Mouse (Mus musculus) large intestine, adult 2 months (tissue): ENCODE measurements around the gene Tln2. TPM values are rescaled to one million over a fixed set of nuclear protein-coding genes. Genes with fewer than 3 reads are reported as not detected.
A peak's percentile ranks its signal among the peaks of the same experiment; 100 is the strongest.
"Not testable (repeated sequence)": the region's sequence is repeated elsewhere in the genome, so short reads cannot be mapped to it uniquely, and the experiment has no call there.

Experiments
- DNase-seq: peaks from one replicate; pipeline ENCODE4 v3.0.0-alpha.2; 2012; ENCODE audit warnings: low read depth, low spot score
- WGBS: fragments of 180-500 bp; shearing (Covaris S2); methylation state at CpG from one replicate; pipeline ENCODE4 v1.1.7; 2018; 5-methylcytosine and 5-hydroxymethylcytosine counted together
- polyA plus RNA-seq: library from polyadenylated mRNA; depleted of rRNA; stranded (reverse); fragments of >200 nt; gene quantifications from 2 replicates; pipeline ENCODE4 v1.2.3, GENCODE M21; 2012

The Tln2 gene
- polyA plus RNA-seq, 1 experiment, result 5.2 TPM

GRCm38 (mm10) chr9:67300346-67300745, 259.2 kb downstream of the Tln2 start:
- no peak for DNase-seq

GRCm38 (mm10) chr9:67299164-67299563, 260.3 kb downstream of the Tln2 start:
- no peak for DNase-seq
- WGBS, result 72% methylated on average over 6 of the region's 6 CpGs

More at GRCm38 (mm10) chr9:67300346-67300745, 259.2 kb downstream of the Tln2 start:
- WGBS, result 36% methylated on average over 3 of the region's 3 CpGs

DNA sequence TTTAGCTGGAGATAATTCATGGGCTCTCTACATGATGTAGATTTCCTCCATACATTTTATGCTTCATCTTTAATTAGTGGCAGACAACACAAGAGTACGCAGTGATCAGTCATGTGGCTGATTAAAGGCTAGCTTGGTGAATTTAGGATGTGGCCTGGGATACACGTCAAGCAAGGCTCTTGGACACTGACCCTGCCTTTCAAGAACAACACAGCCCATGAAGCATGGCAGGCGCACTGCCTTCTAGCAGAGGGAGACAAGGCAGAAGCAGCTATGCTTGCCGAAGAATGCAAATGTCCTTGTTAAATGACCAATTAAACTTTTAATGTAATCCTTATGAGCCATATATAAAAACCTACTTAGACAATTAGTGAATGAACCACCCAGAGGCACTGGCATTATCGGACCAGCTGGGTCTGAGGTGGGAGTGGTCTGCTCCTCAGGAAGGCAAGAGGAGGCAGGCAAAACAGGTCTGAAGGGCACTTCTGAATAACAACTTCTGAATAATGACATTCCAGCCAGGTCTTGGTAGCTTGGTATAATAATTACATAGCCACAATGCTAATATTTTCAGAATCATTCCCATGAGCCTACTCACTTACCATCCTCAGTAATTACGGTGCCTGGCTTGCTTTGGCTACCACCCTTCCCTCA, 262.1 kb downstream of the Tln2 start:
- no peak for DNase-seq
- WGBS, result 94% methylated on average over 6 of the region's 6 CpGs

GRCm38 (mm10) chr9:67287457-67287856, 272.0 kb downstream of the Tln2 start:
- 83% methylated on average over 4 of the region's 4 CpGs for WGBS
- DNase-seq, result no peak

DNA sequence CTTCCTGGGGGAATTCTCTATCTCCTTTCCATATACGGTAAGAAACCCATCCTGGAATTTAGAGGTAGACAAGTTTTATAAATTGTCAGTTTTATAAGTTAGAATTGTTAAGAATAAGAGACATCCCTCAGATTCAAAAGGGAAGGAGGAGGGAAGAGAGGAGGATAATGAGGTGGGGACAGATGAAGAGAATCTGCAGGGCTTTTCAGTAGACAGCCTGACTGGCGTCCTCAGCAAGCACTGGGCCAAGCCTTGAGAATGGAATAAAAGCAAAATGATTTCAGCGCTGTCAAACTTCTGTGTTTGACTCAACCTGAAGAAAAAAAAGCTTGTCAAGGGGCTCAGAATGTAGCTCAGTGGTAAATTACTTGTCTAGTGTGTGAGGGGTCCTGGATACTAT, 272.7 kb downstream of the Tln2 start:
- DNase-seq, result no peak
- WGBS, result 90% methylated on average over 3 of the region's 3 CpGs

- WGBS, result 78% methylated on average over 3 of the region's 3 CpGs
- no peak for DNase-seq
Observed at GRCm38 (mm10) chr9:67285544-67285943, 274.0 kb downstream of the Tln2 start.

DNA sequence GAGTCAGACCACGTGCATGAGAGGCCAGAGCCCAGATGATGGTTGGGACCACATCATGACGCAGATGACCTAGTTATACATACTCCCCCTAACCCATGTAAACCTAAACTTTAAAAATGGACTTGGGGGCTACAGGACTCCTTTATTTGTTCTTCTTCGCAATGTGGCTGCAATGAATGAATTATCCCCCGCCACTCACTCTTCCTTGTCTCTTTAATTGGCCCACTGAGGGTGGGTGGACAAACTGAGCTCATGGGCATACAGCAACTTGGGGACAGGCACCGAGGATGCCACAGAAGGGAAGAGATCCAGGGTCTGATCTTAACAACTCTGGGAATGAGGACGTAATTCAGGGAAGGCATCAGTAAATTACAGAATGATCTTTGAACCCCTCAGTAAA, 277.7 kb downstream of the Tln2 start:
- no peak for DNase-seq
- 70% methylated on average over 6 of the region's 6 CpGs for WGBS

DNA sequence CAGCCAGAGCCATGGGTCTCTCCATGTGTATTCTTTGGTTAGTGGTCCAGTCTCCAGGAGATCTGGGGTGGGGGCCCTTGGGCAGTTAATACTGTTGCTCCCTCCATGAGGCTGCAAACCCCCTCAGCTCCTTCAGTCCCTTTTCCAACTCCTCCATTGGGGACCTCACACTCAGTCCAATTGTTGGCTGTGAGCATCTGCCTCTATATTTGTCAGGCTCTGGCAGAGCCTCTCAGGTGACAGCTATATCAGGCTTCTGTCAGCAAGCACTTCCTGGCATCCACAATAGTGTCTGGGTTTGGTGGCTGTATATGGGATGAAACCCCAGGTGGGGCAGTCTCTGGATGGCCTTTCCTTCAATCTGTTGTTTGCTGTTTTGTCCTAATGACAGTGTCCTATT, 279.2 kb downstream of the Tln2 start:
- not testable (repeated sequence) for DNase-seq

DNA sequence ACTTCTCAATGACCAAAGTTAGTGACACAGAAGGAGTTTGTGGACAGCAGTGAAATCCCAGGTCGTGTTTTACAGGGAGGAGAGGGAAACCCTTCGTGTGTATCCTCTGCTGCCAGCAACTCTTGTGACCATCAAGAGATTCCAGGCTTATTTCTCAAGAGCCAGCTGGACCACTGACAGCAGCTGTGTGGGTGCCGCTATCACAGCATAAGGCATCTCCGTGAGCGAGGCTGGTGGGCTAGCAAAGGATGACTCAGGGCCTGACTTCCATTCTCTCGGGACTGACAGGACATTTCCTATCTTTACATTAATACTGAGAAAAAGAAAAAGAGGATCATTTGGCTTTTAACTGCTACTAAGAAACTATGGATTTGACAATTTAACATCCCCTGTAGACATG, 283.1 kb downstream of the Tln2 start:
- 94% methylated on average over 6 of the region's 6 CpGs for WGBS

DNA sequence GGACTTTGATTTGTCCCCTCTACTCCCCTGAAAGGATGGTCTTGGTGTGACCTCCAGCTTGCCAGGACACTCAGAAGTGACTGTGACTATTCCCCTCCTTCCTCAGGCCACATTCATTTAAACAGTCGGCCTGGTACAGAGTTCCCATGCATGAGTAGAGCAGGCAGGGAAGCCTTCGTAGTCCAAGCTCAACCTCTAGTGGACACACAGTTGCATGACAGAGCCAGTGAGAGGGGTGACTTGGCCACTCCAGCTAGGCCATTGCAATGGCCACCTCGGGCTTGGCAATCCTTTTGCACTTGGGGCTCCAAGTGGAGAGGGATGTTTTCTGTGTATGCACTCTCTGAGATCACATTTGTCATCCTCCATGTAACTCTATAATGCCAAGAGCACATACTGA, 285.2 kb downstream of the Tln2 start:
- DNase-seq, result no peak
- 52% methylated on average over 3 of the region's 3 CpGs for WGBS

More for the DNA sequence above, 283.1 kb downstream of the Tln2 start:
- no peak for DNase-seq

DNA sequence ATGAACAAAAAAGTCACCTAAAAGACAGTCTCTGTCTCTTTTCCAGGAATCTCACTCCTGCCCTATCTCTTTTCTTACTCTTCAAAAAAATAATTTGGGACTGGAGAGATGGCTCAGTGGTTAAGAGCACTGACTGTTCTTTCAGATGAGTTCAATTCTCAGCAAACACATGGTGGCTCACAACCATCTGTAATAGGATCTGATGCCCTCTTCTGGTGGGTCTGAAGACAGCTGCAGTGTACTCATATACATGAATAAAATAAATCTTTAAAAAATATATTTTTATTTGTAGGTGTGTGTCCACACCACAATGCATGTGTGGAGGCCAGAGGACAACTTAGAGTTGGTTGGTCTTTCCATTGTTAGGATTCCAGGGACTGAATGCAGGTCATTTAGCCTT, 286.1 kb downstream of the Tln2 start:
- no peak for DNase-seq

- no peak for DNase-seq
Observed at GRCm38 (mm10) chr9:67270734-67271133, 288.8 kb downstream of the Tln2 start.

GRCm38 (mm10) chr9:67270061-67270595, 289.4 kb downstream of the Tln2 start:
- WGBS, result 62% methylated on average over 7 of the region's 7 CpGs
- DNase-seq, result no peak

More at GRCm38 (mm10) chr9:67270734-67271133, 288.8 kb downstream of the Tln2 start:
- 60% methylated on average over 7 of the region's 7 CpGs for WGBS

DNA sequence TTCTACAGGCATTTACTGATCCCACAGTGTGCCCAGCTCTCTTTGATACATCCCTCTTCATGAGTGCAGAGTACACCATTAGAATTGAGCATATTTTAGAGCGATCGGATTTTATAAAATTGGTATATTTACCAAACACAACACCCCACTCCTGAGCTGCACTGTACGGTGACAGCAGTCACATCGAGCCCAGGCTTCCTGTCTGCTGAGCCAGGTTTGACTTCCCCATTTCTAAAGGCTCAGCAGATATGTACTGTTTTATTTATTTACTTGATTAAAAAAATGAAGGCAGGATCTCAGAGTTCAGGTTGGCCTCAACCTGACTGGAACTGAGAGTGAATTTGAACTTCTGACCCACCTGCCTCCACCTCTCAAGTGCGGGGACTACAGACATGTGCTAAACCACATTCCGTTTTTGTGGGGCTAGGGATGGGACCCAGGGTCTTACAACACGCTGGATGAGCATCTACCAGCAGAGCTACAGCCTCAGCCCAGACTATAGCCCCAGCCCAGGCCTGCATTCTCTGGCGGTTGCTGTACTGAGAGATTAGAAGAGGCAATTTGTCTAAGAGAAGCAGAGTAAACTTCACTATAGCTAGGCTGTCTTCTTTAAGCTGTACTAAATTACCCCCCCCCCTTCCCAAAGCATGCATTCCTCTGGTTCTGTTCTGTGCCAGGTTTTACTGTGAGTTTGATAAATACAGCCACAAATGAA, 292.1 kb downstream of the Tln2 start:
- DNase-seq, result no peak
- WGBS, result 84% methylated on average over 8 of the region's 8 CpGs

- 62% methylated on average over 11 of the region's 11 CpGs for WGBS
- DNase-seq, result no peak
Observed at GRCm38 (mm10) chr9:67265513-67265912, 294.0 kb downstream of the Tln2 start.

DNA sequence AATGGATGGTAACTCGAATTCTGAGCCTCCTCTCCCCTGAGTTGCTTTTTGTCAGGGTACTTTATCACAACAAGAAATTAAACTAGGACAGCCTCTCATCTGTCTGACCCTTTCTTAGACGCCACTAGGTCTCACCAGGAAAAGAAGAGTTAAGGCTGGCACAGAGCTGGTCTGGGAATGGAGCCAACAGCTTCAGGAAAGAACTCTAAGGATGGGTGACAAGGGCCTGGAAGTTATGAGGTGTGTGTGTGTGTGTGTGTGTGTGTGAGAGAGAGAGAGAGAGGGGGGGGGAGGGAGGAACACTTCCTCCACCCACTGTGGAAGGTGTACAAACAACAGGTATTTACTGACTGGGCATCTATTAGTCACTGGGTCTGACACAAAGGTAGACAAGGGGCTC, 294.6 kb downstream of the Tln2 start:
- 31% methylated on average over 2 of the region's 2 CpGs for WGBS
- DNase-seq, result peak; percentile 66

GRCm38 (mm10) chr9:67260835-67261599, 298.5 kb downstream of the Tln2 start:
- DNase-seq, result no peak
- WGBS, result 40% methylated on average over 13 of the region's 13 CpGs

GRCm38 (mm10) chr9:67250141-67250540, 309.4 kb downstream of the Tln2 start:
- 52% methylated on average over 2 of the region's 2 CpGs for WGBS
- no peak for DNase-seq

- WGBS, result 91% methylated on average over 10 of the region's 10 CpGs
Observed at GRCm38 (mm10) chr9:67247365-67247950, 312.0 kb downstream of the Tln2 start.

DNA sequence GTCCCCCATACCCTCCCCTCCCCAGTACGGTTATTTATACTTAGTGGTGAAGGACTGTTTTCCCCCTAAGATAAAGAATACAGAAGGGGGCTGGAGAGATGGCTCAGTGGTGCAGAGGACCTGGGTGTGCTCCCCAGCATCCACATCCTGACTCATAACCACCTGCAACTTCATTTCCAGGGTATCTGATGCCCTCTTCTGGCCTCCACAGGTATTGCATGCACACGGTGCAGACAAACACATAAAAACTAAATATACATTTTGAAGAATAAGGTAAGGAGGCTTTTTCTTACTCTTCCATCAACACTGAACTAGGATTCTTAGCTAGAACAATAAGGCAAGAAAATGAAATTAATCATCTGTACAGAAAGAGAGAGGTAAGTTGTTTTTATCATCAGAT, 314.2 kb downstream of the Tln2 start:
- no peak for DNase-seq
- 97% methylated on average over 2 of the region's 2 CpGs for WGBS

More at GRCm38 (mm10) chr9:67247365-67247950, 312.0 kb downstream of the Tln2 start:
- no peak for DNase-seq
